Mouse (Mus musculus) brain, embryonic 18.5 days (tissue): ENCODE measurements around the gene Wdr18.

ENCODE experiments used
- DNase-seq: peaks from one replicate; pipeline ENCODE4 v3.0.0-alpha.2; 2012; ENCODE audit warnings: low read depth, low spot score

Wdr18 gene

GRCm38 (mm10) chr10:79996272-79997033, 36.5 kb downstream of the Wdr18 start, which contains the start of gene Abca7:
TSS of gene Abca7 (plus strand) at chr10:79996494.
- DNase-seq = peak; percentile 82

DNA sequence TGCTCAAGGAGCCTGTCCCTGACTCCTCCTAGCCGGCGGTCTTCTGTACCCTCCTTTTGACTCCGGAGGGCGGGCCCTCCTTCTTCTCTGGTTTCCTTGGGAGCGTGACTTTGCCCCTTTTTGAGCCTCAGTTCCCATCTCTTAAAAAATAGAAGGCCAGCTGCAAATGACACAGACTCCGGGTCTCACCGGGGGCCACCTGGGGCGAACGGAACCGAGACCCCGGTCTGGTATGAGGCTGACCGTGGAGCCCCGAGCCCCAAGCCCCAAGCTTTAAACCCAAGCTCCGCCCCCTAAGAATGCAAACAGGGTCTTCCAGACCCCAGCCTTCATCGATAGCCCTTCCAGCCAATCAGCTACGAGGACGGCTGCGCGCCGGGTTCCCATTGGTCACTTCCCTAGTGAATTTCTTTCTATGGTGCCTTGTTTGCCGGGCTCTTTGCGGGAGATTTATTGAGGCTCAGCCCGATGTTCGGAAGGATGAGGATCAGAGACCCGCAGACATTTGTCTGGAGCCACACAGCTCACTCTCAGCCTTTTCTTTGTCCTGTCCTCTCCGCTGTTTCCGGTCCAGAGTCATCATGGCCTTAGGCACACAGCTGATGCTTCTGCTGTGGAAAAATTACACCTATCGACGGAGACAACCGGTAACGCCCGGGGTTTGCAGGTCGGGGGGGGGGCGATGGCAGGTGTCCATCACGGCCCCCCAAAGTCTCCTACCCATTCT, 37.2 kb downstream of the Wdr18 start:
- DNase-seq = peak; percentile 72

GRCm38 (mm10) chr10:79997819-79998218, 37.9 kb downstream of the Wdr18 start:
- no peak for DNase-seq

GRCm38 (mm10) chr10:80001945-80002344, 42.0 kb downstream of the Wdr18 start:
- no peak for DNase-seq

DNA sequence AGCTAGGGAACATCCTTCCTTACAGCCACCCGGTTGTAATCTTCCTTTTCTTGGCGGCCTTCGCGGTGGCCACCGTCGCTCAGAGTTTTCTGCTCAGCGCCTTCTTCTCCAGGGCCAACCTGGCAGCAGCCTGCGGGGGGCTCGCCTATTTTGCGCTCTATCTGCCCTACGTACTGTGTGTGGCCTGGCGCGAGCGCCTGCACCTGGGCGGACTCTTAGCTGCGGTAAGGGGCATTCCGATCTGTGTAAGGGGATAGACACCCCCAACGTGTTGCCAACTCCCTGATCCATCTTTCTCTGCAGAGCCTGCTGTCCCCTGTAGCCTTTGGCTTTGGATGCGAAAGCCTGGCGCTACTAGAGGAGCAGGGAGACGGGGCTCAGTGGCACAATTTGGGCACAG, 42.9 kb downstream of the Wdr18 start:
- no peak for DNase-seq

DNA sequence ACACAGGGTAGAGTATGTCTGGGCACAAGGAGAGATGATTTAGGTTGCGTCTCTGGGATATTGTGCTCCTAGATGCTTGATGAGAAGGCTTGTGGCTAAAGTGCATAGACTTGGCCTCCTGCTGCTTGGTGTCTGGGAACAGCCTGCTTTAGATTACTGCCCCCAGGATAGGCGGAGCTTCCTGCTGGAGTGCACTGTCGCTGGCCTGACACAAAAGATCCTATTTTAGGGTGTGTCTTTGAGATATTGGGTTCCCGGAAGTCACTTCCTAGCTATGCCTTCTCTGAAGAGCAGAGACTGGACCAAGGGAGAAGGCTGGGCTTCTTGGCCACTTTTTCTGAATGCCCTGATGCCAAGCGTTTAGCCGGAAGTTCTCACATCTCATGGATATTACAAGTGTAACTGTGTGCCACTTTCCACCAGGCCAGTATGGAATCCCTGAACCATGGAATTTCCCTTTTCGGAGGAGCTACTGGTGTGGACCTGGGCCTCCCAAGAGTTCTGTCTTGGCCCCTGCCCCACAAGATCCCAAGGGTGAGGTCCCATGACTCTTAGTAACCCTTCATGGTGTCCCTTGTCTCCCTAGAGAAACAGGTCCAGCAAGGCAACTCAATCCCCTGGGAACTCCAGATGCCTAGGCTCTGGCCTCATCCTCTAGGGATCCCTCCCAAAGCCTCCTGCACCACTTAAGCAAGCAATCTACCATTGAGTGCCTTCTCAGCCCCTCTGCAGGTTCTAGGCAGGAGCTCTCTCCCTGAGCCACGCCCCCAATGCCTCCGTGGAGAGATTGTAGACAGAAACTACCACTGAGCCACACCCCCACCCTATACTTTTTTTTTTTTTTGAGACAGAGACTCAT, 43.7 kb downstream of the Wdr18 start:
- DNase-seq = no peak

DNA sequence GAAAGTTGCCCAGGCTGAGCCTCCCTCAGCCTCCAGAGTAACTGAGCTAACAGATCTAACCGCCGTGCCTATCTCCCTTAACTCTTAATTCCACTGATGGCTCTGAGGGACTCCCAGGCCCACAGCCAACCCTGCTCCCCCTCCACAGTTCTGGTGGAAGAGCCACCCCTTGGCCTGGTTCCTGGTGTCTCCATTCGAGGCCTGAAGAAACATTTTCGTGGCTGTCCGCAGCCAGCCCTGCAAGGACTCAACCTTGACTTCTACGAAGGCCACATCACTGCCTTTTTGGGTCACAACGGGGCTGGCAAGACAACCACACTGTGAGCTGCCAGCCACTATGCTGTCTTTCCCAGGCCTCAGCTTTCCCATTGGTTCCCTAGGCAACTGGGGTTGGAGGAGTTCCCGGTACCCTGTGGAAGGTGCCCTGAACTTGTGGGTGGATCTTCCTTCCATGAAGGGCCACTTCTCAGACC, 44.3 kb downstream of the Wdr18 start:
- DNase-seq = no peak

DNA sequence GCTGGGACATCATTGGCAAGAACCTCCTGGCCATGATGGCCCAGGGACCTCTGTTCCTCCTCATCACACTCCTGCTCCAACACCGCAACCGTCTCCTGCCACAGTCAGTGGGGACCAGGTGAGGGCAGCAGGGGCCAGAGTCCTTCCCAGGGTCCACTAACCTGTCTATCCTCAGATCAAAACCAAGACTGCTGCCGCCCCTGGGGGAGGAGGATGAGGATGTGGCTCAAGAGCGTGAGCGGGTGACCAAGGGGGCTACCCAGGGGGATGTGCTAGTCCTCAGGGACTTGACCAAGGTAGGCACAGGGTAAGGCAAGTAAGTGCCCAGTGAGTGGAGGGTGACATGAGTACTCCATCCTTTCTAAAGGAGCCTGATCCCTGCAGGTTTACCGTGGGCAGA, 51.8 kb downstream of the Wdr18 start:
- DNase-seq = no peak

GRCm38 (mm10) chr10:80013609-80014008, 53.7 kb downstream of the Wdr18 start:
- no peak for DNase-seq

GRCm38 (mm10) chr10:80014484-80015290, 54.7 kb downstream of the Wdr18 start:
- DNase-seq = no peak

DNA sequence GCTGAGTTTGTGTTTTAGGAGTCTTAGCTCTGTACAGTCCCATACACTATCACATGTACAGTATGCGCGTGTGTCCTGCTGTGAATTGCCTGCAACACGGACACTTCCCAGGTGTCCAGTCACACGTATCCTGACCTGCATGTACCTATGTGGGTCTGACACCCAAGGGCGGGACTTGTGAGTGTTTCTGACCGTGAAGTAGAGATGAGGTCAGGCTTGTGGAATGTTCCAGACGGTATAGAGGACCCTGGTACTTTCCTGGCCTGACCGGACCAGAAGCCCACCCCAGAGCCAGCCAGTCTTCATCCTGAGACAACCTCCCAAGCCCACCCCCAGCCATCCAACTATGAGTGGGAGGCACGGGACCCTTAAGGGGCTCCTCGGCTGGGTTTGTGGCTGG, 55.6 kb downstream of the Wdr18 start:
- no peak for DNase-seq

- DNase-seq = no peak
These were observed 56.6 kb downstream of the Wdr18 start, which contains the start of gene Arhgap45 for GRCm38 (mm10) chr10:80016511-80016910. TSS of gene Arhgap45 (plus strand) at chr10:80016653.

DNA sequence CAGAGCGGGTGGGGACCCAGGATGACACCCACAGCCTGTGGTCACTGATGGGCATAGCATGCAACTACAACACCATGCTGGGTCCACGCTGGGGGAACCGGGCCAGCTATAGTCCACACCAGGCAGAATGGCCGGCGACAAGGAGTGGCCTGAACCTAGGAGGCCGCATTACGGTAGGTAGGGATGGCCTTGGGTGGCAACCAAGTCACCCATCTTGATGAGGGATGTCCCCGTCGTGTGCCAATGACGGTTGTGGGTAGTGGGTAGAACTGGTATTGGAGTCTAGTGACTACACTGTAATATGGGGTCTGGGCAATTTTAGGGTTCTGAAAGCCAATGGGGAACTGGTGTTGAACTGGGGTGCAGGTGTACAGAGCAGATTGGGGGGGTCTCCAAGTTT, 57.0 kb downstream of the Wdr18 start:
- DNase-seq = no peak

DNA sequence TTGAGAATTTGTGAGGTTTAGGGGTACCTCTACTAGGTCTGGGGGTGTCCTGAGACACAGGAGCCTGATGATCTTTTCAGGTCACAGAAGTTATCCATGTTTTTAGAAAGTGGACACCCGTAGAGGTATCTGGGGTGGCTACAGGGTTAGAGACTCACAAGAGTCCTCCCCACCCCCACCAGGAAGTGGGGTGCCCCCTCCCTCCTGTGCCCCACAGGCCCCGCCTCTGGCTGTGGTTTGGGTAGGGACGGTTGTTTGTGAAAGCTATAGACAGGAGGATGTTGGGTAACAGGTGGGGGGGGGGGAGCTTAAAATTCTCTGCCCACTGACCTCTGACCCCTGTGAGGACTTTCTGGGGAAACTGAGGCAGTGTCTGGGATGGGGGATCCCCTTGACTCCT, 57.4 kb downstream of the Wdr18 start:
- DNase-seq = no peak

GRCm38 (mm10) chr10:80017771-80018170, 57.8 kb downstream of the Wdr18 start:
- no peak for DNase-seq

GRCm38 (mm10) chr10:80018739-80019297, 58.9 kb downstream of the Wdr18 start:
- no peak for DNase-seq

DNA sequence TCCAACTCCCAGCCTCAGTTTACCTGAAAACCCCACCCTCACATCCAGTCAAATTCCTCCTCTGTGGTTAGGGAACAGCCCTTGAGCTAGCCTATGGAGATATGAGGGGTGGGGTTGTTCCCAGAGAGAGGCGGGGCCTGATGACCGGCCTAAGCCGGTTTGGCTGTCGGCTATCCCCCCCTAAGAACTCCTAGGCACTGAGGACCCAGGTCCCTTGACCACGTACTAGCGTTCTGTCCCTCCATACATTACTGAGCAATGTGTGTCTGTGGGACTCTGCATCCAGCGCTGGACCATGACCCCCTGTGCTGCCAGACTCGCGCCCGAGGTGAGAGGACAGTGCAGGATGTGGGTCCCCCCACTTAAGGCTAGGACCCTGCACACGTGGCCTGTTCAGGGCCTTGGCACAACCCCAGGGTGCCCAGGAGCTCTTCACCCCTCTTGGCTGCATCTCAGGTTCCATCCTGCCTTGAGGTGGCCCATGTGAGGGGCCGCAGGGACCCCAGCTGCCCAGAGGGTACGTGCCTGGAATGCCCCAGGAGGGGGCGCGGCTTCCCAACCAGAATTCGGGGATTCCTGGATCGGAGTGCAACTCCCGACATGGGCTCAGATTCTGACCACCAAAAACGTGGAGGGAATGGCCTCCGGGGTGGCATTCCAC, 59.6 kb downstream of the Wdr18 start:
- DNase-seq = no peak
